Mouse (Mus musculus) layer of hippocampus, adult 9-10 months (tissue): ENCODE data around the gene Casp14.
"Not testable (repeated sequence)": the region's sequence is repeated elsewhere in the genome, so short reads cannot be mapped to it uniquely, and the experiment has no call there.

Experiments
- DNase-seq: peaks from one replicate; pipeline ENCODE4 v3.0.0; 2022; ENCODE audit warnings: low spot score

Casp14 gene

DNA sequence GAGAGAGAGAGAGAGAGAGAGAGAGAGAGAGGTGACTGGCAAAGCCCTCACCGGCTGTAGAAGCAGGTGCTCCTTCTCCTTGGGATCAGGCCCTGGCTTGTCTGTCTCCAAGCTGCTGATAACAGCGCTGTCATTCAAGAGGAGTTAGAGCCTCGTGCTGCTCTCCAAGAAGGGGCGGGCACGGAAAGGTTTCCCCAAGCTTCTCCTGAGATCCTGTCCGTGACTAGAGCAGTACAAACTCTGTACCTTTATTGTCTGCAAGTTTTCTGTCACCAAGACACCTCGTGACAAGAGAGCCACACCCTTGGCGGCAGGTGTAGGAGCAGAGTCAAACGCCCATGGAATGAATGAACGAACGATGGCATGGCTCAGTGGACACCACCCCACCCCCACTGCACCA, at the start of gene Casp14:
Casp14 (minus strand) TSS at position 239 of the 400 bp plus-strand sequence.
- no peak for DNase-seq

DNA sequence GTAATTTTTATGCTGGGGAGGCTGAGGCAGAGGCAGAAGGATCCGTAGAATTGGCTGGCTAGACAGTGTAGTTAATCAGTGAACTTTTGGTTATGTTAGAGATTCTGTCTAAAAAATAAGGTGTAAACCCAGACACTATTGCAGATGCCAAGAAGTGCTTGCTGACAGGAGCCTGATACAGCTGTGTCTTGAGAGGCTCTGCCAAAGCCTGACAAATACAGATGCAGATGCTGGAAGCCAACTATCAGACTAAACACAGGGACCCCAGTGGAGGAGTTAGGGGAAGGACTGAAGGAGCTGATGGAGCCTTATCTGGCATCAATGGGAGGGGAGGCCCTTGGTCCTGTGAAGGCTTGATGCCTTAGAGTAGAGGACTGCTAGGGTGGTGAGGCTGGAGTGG, 47.5 kb upstream of the Casp14 start:
- no peak for DNase-seq

- peak; percentile 85 for DNase-seq
These were observed 37.9 kb upstream of the Casp14 start for GRCm38 (mm10) chr10:78756021-78756420.

DNA sequence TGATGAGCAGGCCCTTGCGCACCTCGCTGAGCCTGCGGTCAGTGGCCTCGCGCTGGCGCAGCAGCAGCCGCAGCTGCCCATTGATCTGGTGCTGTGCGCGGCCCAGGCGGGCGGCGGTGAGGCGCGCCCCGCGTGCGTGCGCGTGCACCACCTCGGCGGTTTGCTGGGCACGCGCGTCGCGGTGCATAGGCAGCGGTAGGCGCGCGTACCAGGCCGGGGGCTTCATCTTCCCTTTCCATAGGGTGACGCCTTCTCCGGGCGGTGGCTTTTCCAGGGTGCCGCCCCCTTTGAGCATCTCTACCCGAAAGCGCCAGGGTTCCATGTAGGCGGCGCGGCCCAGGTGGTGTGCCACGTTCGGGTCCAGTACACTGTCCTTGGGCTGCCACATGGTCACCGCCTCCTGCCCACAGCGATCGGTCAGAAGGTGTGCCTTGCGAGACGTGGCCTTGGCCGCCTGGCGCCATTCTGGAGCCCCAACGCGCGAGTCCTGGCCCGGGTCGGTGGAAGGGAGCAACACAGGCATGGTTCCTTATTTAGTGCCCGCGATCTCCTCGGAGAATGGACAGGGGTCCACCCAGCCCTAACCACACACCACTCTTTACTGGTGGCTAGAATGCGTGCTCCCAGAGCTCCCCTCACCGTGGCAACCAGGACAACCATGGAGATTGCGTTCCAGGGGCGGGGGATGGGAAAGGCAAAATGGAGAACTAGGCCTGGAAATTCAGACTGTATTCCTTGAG, 34.5 kb upstream of the Casp14 start, which contains the start of gene Ccdc105:
Ccdc105 (minus strand) TSS at position 614 of the 740 bp plus-strand sequence.
- DNase-seq, result peak; percentile 36

DNA sequence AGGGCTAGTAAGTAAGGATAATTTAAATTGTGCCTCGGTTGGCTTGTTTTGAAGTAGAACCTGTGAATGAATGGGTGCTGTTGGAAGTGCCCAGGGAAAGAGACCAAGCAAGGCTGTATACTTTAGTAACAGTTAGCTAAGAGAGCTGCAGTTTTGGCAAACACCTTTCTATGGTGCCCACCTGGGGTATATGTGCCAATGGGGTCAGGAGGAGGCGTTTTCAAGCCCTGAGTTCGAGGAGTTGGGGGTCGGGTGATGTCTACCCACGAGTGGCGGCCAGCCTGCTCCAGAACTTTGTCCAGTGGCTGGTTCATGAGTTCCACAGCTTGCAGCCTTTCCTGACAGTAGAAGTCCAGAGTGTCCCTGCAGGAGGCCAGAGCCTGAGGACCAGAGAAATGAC, 30.9 kb upstream of the Casp14 start:
- no peak for DNase-seq

GRCm38 (mm10) chr10:78748161-78748560, 30.1 kb upstream of the Casp14 start:
- no peak for DNase-seq

DNA sequence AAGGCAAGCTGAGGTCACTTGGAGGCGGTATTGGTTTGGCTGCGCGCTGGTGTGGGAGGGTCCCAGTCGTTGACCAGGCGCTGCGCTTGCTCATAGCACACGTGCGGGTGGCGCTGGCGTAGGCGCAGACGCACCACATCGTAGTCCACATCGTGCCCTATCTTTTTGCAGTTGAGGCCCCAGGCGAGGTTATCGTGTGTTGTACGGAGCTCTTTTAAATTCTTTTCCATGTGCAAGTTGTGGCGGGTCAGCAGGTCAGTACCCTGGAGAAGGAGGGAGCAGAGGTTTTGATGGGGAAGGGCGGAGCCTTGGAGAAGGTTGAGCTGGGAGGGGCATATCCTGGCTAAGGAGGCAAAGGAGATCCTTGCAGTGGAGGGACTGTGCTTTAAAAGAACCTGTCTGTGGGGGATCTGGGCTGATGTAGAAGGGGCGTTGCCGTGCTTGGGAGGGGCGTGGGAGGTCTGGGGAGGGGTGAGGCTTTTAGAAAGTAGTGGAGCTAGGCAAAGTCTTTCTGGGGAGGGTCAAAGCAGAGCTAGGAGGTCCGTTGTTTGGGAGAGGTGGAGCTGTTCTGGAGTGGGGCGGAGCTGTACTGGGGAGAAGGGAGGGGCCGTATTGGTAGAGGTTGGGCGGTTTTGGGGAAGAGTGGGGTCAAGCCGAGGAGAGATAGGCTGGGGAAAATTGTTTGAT, 29.1 kb upstream of the Casp14 start:
- no peak for DNase-seq

DNA sequence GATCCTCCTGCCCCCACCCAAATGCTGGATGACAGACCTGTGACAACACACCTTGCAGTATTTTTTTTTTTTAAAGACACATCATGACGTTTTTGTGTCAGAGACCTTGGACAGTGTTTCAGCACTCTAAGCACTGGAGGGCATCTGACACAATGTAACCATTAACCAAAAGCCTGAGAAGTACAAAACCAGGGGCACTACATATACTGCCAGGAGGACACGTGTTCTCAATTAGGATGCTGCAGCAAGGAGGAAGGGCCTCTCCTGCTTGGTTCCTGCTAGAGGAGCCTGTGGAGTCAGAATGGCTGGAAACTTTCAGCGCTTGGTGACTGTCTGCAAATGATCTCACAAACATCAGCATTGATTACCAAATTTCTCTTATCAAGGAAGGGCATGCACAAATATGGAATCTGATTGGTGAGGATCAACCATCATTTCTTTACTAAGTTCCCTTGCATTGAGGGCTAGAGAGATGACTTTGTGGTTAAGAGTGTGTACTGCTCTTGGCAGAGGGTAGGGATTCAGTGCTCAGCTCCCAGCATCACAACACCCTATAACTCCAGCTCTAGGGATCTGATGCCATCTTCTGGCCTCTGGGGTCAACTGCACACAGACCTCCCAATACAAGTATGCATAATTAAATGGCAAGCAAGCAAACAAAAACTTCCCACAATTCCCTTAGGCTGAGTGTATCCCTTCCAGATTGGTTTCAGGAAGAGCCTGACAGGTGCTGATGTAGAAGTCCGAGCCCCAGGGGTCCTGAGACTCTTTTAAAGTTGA, 27.5 kb upstream of the Casp14 start:
- DNase-seq, result no peak

DNA sequence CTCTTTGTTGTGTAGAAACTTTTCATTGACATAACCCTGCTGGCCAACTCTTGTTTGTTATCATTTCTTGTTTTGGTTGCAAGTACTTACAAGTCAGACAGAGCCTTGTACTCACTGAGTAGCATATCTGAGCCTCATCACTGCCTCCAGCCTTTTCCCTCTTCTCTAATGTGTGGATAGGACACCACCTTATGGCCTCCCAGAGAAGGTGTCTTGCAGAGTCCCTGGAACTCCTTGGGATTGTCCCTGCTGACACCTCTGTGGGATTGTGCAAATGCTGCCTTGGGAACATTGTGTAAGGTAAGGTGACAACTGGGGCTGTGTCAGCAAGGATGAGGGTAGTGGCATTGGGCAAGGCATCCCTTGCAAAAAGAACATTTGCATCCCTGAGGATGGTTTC, 25.6 kb upstream of the Casp14 start:
- DNase-seq, result no peak

GRCm38 (mm10) chr10:78739821-78740220, 21.7 kb upstream of the Casp14 start:
- DNase-seq, result no peak

DNA sequence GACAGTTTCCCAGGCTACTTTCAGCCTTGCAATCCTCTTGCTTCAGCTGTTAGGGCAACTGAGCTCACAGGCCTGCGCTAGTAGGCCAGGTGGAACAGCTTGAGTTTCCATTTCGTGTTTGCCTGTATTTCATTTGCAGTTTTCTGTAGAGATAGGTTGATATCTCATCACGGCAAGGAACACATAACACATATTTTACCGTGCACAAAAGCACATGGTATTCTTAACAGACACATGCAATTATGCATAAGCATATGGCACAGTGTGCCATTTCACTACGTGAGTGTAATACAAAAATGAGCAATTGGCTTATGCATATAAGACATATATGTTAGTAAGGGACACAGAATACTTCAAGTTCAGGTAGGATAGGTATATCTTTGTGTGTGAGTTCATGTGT, 9.8 kb upstream of the Casp14 start:
- no peak for DNase-seq

DNA sequence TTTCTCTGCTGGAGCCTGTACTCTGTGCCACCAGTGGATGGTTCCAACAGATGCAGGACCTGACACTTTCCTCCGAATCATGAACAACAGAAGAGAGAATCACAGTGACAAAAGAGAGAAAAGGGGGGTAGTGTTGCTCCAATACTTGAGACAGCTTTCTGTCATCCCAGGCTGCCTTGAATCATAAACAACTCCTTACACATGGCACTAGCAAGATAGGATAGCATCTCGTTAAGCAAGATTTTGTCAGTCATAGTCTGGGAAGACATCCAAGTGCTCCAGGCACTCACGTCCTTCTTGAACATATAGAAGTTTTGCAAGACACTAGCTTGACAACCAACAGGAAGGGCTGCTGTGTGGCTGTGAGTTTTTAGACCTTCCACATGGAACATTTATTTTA, 8.9 kb upstream of the Casp14 start:
- DNase-seq, result no peak

GRCm38 (mm10) chr10:78723416-78723815, 5.3 kb upstream of the Casp14 start:
- no peak for DNase-seq

- DNase-seq, result peak; percentile 27
These were observed 4.6 kb upstream of the Casp14 start for GRCm38 (mm10) chr10:78722654-78723053.

DNA sequence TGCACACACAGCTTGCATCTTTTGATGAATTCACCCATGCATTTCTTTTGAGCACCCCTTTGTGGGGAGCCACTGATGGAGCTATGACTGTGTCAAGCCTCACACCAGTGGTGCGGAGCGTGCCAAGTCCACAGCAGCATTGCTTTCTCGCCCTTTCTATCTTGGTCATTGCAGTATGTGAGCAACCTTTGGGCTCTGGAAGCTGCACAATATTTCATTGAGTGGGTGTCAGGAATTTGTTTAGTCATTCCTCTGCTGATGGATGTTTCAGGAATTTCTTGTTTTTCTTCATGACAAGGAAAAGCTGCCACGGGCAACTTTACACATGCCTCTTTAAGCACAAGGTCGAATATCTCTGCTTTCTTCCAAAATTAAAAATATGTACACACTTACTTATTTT, 3.9 kb upstream of the Casp14 start:
- no peak for DNase-seq

DNA sequence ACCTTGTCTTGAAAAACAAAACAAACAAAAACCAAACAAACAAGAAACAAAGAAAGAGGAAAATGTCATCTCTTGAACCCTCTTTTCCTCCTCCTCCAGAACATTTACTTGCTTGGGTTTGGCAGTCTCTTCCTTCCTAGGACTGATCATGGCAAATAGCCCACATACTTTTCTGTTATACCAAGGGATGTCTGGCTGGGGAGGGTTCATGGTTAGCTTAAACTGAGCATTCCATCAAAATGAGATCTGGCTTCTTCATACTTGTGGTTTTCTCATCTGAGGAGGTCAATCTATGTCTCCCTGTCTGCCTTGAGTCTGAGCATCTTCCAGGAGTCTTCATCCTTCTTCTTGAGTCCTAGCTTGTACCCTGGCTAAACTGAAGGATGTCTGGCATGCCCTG, 1.9 kb downstream of the Casp14 start:
- DNase-seq, result no peak

GRCm38 (mm10) chr10:78715156-78715555, 2.9 kb downstream of the Casp14 start:
- no peak for DNase-seq

GRCm38 (mm10) chr10:78714129-78714528, 4.0 kb downstream of the Casp14 start:
- no peak for DNase-seq

DNA sequence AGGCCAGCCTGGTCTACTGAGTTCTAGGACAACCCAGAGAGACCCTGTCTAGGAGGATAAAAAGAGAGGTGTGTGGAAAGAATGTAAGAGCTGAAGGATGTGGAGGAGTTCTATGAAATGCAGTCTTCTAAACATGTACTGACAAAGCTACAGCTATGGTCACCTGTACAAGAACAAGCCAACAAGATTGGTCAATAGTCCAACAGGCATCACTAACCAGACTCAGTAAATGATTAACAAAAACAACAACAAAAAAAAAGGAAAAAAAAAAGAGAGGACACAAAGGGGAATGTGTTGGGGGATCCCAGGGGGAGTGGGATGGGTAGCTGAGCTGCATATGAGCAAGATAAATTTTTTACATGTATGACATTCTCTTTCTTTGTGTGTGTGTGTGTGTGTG, 7.4 kb downstream of the Casp14 start:
- DNase-seq, result no peak

DNA sequence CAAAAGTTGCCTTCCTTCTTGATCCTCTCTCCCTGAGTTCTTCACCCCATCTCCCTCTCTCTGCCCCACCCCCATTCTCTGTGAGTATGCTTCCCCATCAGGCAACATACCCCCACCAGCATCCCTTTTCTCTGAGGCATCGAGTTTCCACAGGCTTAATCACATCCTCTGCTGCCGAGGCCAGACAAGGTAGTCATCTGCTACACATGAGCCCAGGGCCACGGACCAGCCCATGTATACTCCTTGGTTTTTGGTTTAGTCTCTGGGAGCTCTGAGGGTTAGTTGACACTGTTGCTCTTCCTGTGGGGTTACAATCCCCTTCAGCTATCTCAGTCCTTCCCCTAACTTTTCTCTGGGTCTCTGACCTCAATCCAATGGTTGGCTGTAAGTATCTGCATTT, 17.2 kb downstream of the Casp14 start:
- DNase-seq, result no peak

DNA sequence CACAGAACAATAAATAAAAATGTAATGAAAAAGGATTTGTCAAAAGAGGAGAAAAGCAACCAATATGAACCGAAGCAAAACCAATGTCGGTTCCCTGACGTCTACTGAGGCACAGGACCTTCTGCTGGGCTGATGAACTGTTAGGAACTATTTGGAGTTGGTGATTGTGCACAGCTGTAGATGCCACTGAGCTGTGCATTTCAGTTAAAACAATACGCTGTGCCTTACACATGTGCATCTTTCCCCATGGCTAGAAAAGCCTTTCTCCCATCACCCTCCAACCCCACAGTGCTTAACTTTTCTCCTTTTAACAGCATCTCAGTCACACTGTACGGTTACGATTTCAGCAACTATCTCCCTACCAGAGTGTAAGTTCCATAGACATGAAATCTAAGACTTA, 28.1 kb downstream of the Casp14 start:
- no peak for DNase-seq

GRCm38 (mm10) chr10:78686995-78687577, 31.0 kb downstream of the Casp14 start:
- no peak for DNase-seq

GRCm38 (mm10) chr10:78670121-78670520, 48.0 kb downstream of the Casp14 start:
- not testable (repeated sequence) for DNase-seq
